Mouse (Mus musculus) spleen, postnatal 10 days (tissue): ENCODE measurements at regions not wholly inside any gene's neighbourhood (a gene's known extent, or its start where the extent isn't known, plus 50 kb on each side); places are given as distances from the start of the nearest gene placed in this dataset.

ENCODE experiments used
- DNase-seq, 2 experiments: peaks; one replicate each; pipeline ENCODE4 v3.0.0; 2021 to 2022; ENCODE audit warnings: low spot score in 2 of 2

DNA sequence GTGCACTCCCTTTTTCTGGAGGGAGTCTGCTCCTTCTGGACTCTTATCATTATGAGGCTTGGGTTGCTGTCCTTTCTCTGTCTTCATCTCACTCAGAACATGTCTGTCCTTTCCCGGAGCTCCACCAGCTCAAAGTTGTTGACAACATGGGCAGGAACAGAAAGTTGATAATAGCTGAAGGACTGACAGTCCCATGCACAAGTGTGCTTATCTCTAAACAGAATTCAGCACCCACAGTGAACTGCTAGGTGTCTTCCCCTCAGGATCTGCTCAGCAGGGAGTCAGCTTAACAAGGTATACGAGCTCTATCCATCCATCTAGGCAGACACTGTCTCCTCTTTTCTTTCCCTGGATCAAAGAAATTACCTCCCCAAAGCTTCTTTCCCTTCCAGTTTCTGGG is 89.2 kb upstream of the Rab11fip2 start:
- DNase-seq, result no peak

- no peak for DNase-seq
Measured at GRCm38 (mm10) chr19:60030212-60030788, 86.8 kb upstream of the Rab11fip2 start.

- DNase-seq, result no peak
Measured at GRCm38 (mm10) chr19:60029720-60030119, 86.3 kb upstream of the Rab11fip2 start.

DNA sequence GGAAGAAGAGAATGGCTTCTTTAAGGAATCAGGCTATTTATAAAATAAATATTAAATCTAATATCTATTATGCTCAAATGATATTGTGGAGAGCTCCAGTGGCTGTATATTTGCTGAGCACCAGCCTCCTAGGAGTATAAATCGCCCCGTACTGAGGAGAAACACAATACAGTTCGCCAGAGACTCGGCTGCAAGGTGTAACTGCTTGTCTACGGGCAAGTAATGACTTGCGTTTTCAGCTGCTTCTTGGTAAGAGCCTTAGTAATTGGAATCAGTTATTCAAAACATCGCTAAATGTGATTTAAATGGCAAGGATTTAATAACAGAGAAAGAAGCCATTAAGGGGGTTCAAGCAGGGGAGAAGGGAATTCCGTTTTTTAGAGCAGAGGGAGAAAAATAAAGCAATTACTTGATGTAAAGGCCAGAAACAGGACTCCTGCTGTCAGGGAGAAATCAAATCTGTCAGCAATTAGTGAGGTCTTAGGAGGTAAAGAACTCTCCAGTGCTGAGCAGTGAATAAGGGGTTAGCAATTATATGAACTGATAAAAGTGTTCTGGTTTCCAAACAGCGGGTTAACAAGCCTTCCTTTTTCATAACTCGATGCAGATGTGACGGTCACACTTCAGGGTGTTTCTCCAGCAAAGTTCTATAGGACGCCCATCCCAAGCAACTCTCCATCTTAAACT is 72.3 kb upstream of the Rab11fip2 start:
- no peak for DNase-seq

DNA sequence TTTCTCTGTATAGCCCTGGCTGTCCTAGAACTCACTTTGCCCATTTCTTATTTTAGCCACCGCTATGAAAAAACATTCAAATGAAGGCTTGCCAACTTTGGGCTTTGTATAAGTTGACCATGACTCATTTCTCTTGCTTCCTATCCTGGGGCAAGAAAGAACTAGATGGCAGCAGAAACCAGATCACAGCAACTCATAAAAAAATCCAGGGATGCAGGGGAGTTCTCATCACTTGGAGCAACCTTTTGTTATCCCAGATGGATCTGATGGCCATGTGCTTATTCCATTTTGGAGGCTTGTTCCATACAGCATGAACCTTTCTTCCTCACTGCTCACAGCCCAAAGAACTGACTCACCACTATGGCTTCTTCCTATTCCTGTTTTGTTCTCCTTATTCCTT is 52.1 kb upstream of the Rab11fip2 start:
- DNase-seq, result no peak
